Mouse (Mus musculus): ENCODE measurements at regions not wholly inside any gene's neighbourhood (a gene's known extent, or its start where the extent isn't known, plus 50 kb on each side); places are given as distances from the start of the nearest gene placed in this dataset.

GRCm38 (mm10) chr6:101464910-101465309, 87.2 kb upstream of the Pdzrn3 start:
- 74% methylated on average over 1 of the region's 1 CpGs for WGBS
- TF ChIP-seq POLR2A (IDR thresholded peaks at IDR 0.05; ENCODE audit: extremely low read depth, insufficient read depth, low read length) (no peak), CTCF (IDR thresholded peaks at IDR 0.05; ENCODE audit: low read depth, low read length) (no peak)
- Histone ChIP-seq H3K27me3 (ENCODE audit: control insufficient read depth, insufficient read depth, low read length) (no peaks in the 10 kb centered on the region), H3K9ac (ENCODE audit: low read depth, low read length) (no peak overlapping the region), H3K4me1 (ENCODE audit: control insufficient read depth, insufficient read depth, low read length) (no peaks in the 10 kb centered on the region), H3K79me2 (ENCODE audit: control insufficient read depth, insufficient read depth, low read length) (no peaks in the 10 kb centered on the region), H3K36me3 (ENCODE audit: control insufficient read depth, insufficient read depth, low read length) (no peaks in the 10 kb centered on the region), H3K27ac (replicated peaks; ENCODE audit: insufficient read depth, low read depth, low read length) (no peak overlapping the region), H3K4me3 (ENCODE audit: insufficient read depth, low read depth, low read length) (no peak overlapping the region)
- DNase-seq (ENCODE audit: extremely low read depth, low read depth, low spot score): no peak

GRCm38 (mm10) chr6:101463812-101464320, 86.2 kb upstream of the Pdzrn3 start:
- Histone ChIP-seq H3K79me2 (ENCODE audit: control insufficient read depth, insufficient read depth, low read length) (no peaks in the 10 kb centered on the region), H3K4me1 (ENCODE audit: control insufficient read depth, insufficient read depth, low read length) (no peaks in the 10 kb centered on the region), H3K27ac (replicated peaks; ENCODE audit: insufficient read depth, low read depth, low read length) (no peak overlapping the region), H3K27me3 (ENCODE audit: control insufficient read depth, insufficient read depth, low read length) (no peaks in the 10 kb centered on the region), H3K4me3 (ENCODE audit: insufficient read depth, low read depth, low read length) (no peak overlapping the region), H3K9ac (ENCODE audit: low read depth, low read length) (no peak overlapping the region), H3K36me3 (ENCODE audit: control insufficient read depth, insufficient read depth, low read length) (no peaks in the 10 kb centered on the region)
- DNase-seq (ENCODE audit: extremely low read depth, low read depth, low spot score): no peak
- 82% methylated on average over 3 of the region's 3 CpGs for WGBS
- TF ChIP-seq POLR2A (IDR thresholded peaks at IDR 0.05; ENCODE audit: extremely low read depth, insufficient read depth, low read length): no peak
- no peak for TF ChIP-seq CTCF (IDR thresholded peaks at IDR 0.05; ENCODE audit: low read depth, low read length)

GRCm38 (mm10) chr6:101446720-101447119, 69.0 kb upstream of the Pdzrn3 start:
- WGBS: 79% methylated on average over 5 of the region's 5 CpGs
- no peaks in the 10 kb centered on the region for H3K79me2 ChIP-seq (ENCODE audit: control insufficient read depth, insufficient read depth, low read length)

GRCm38 (mm10) chr6:101446316-101446715, 68.6 kb upstream of the Pdzrn3 start:
- WGBS: 66% methylated on average over 2 of the region's 2 CpGs
- Histone ChIP-seq H3K36me3 (ENCODE audit: control insufficient read depth, insufficient read depth, low read length) (no peaks in the 10 kb centered on the region), H3K27ac (replicated peaks; ENCODE audit: insufficient read depth, low read depth, low read length) (no peak overlapping the region), H3K4me3 (ENCODE audit: insufficient read depth, low read depth, low read length) (no peak overlapping the region), H3K79me2 (ENCODE audit: control insufficient read depth, insufficient read depth, low read length) (no peaks in the 10 kb centered on the region), H3K27me3 (ENCODE audit: control insufficient read depth, insufficient read depth, low read length) (no peaks in the 10 kb centered on the region), H3K4me1 (ENCODE audit: control insufficient read depth, insufficient read depth, low read length) (no peaks in the 10 kb centered on the region), H3K9ac (ENCODE audit: low read depth, low read length) (no peak overlapping the region)
- no peak for TF ChIP-seq CTCF (IDR thresholded peaks at IDR 0.05; ENCODE audit: low read depth, low read length)
- TF ChIP-seq POLR2A (IDR thresholded peaks at IDR 0.05; ENCODE audit: extremely low read depth, insufficient read depth, low read length): no peak
- no peak for DNase-seq (ENCODE audit: extremely low read depth, low read depth, low spot score)

More at GRCm38 (mm10) chr6:101446720-101447119, 69.0 kb upstream of the Pdzrn3 start:
- H3K27ac ChIP-seq (replicated peaks; ENCODE audit: insufficient read depth, low read depth, low read length): no peak overlapping the region
- H3K36me3 ChIP-seq (ENCODE audit: control insufficient read depth, insufficient read depth, low read length): no peaks in the 10 kb centered on the region
- DNase-seq (ENCODE audit: extremely low read depth, low read depth, low spot score): no peak
- H3K9ac ChIP-seq (ENCODE audit: low read depth, low read length): no peak overlapping the region
- H3K27me3 ChIP-seq (ENCODE audit: control insufficient read depth, insufficient read depth, low read length): no peaks in the 10 kb centered on the region
- TF ChIP-seq POLR2A (IDR thresholded peaks at IDR 0.05; ENCODE audit: extremely low read depth, insufficient read depth, low read length): no peak
- no peak for TF ChIP-seq CTCF (IDR thresholded peaks at IDR 0.05; ENCODE audit: low read depth, low read length)
- H3K4me1 ChIP-seq (ENCODE audit: control insufficient read depth, insufficient read depth, low read length): no peaks in the 10 kb centered on the region
- H3K4me3 ChIP-seq (ENCODE audit: insufficient read depth, low read depth, low read length): no peak overlapping the region

- WGBS: 93% methylated on average over 8 of the region's 8 CpGs
- no peak overlapping the region for H3K9ac ChIP-seq (ENCODE audit: low read depth, low read length)
- H3K27me3 ChIP-seq (ENCODE audit: control insufficient read depth, insufficient read depth, low read length): no peaks in the 10 kb centered on the region
- H3K4me1 ChIP-seq (ENCODE audit: control insufficient read depth, insufficient read depth, low read length): no peaks in the 10 kb centered on the region
- no peak for DNase-seq (ENCODE audit: extremely low read depth, low read depth, low spot score)
- no peak for TF ChIP-seq POLR2A (IDR thresholded peaks at IDR 0.05; ENCODE audit: extremely low read depth, insufficient read depth, low read length)
- TF ChIP-seq CTCF (IDR thresholded peaks at IDR 0.05; ENCODE audit: low read depth, low read length): no peak
- H3K79me2 ChIP-seq (ENCODE audit: control insufficient read depth, insufficient read depth, low read length): no peaks in the 10 kb centered on the region
- H3K36me3 ChIP-seq (ENCODE audit: control insufficient read depth, insufficient read depth, low read length): no peaks in the 10 kb centered on the region
- no peak overlapping the region for H3K27ac ChIP-seq (replicated peaks; ENCODE audit: insufficient read depth, low read depth, low read length)
- H3K4me3 ChIP-seq (ENCODE audit: insufficient read depth, low read depth, low read length): no peak overlapping the region
Observed at GRCm38 (mm10) chr6:101432769-101433168, 55.1 kb upstream of the Pdzrn3 start.

- no peaks in the 10 kb centered on the region for H3K79me2 ChIP-seq (ENCODE audit: control insufficient read depth, insufficient read depth, low read length)
- no peak for DNase-seq (ENCODE audit: extremely low read depth, low read depth, low spot score)
- 59% methylated on average over 2 of the region's 2 CpGs for WGBS
Observed at GRCm38 (mm10) chr6:101429634-101430033, 51.9 kb upstream of the Pdzrn3 start.

More at GRCm38 (mm10) chr6:101429634-101430033, 51.9 kb upstream of the Pdzrn3 start:
- Histone ChIP-seq H3K27ac (replicated peaks; ENCODE audit: insufficient read depth, low read depth, low read length) (no peak overlapping the region), H3K4me1 (ENCODE audit: control insufficient read depth, insufficient read depth, low read length) (no peaks in the 10 kb centered on the region), H3K27me3 (ENCODE audit: control insufficient read depth, insufficient read depth, low read length) (no peaks in the 10 kb centered on the region), H3K4me3 (ENCODE audit: insufficient read depth, low read depth, low read length) (no peak overlapping the region), H3K9ac (ENCODE audit: low read depth, low read length) (no peak overlapping the region), H3K36me3 (ENCODE audit: control insufficient read depth, insufficient read depth, low read length) (no peaks in the 10 kb centered on the region)
- TF ChIP-seq CTCF (IDR thresholded peaks at IDR 0.05; ENCODE audit: low read depth, low read length) (no peak), POLR2A (IDR thresholded peaks at IDR 0.05; ENCODE audit: extremely low read depth, insufficient read depth, low read length) (no peak)
